Comparison of ENCODE assay signal across 8 mouse cellular contexts in the genomic region with DNA sequence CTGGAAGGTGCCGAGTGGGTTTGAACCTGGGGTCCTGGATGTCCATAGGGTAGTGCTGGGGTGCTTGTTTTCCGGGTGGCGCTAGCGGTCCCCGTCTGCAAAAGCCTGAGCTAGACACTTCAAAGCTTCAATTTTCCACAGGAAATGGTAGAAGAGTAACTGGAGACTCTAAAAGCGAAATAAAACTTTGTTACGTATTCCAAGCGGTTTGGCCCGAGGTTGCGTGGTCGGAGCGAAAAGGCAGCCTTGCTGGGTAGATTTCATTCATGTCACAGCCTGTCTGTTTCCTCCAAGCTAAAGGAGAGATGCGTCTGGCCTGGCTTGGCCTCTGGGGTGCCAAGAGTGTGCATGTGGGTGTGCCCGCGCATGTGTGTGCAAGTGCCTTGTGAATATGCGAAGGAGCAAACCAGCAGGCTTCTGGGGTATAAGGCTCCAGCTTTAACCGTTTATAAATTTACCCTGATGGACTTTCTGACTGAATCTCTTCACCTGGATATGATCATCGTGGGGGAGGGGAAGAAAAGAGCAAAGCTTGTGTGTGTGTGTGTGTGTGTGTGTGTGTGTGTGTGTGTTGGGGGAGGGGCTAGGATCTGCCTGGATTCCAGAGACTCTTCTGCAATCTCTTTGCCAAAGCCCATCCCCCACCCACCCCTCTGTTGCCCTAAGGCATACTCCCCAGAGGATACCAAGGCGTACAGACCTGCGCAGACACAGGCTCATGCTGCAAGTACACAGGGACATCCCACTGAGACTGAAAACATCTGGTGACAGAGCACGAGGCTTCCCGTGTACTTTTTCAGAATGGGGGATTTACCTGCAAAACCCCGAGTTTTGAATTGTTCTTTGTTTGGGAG. TPM values are rescaled to one million over a fixed set of nuclear protein-coding genes. Genes with fewer than 3 reads are reported as not detected.
DNase-seq lines count a peak whose midpoint lies in the region; ATAC-seq lines count a peak whose summit lies in the region.

No protein-coding gene starts in this region.

- H3K27ac ChIP-seq in kidney, embryonic 15.5 days = no peak overlapping the region
- no peak overlapping the region for H3K27ac ChIP-seq in forebrain, embryonic 14.5 days (ENCODE audit: low read depth, low read length)
- H3K27ac ChIP-seq in midbrain, embryonic 16.5 days (ENCODE audit: low read length) = no peak overlapping the region

- H3K4me3 ChIP-seq in kidney, embryonic 15.5 days (replicated peaks) = peak overlapping the region; percentile 68
- peak overlapping the region; percentile 41 for H3K4me3 ChIP-seq in forebrain, embryonic 14.5 days (ENCODE audit: low read depth, low read length)
- H3K4me3 ChIP-seq in midbrain, embryonic 16.5 days (ENCODE audit: low read depth, low read length) = peak overlapping the region; percentile 56

- ATAC-seq in kidney, embryonic 15.5 days (replicated peaks; ENCODE audit: low FRiP score) = no peak
- no peak for ATAC-seq in forebrain, embryonic 14.5 days
- ATAC-seq in midbrain, embryonic 16.5 days = no peak

- peak overlapping the region; percentile 12; the same call in 1 of the 2 replicates for H3K9ac ChIP-seq in kidney, embryonic 15.5 days
- H3K9ac ChIP-seq in forebrain, embryonic 14.5 days (ENCODE audit: low read length) = no peak overlapping the region
- no peak overlapping the region for H3K9ac ChIP-seq in midbrain, embryonic 16.5 days (ENCODE audit: low read depth, low read length)

- no peaks in the 10 kb centered on the region for H3K9me3 ChIP-seq in kidney, embryonic 15.5 days (replicated peaks)
- no peaks in the 10 kb centered on the region for H3K9me3 ChIP-seq in forebrain, embryonic 14.5 days (replicated peaks; ENCODE audit: control insufficient read depth, low read length)
- no peaks in the 10 kb centered on the region for H3K9me3 ChIP-seq in midbrain, embryonic 16.5 days (replicated peaks; ENCODE audit: control insufficient read depth, low read length, poor library complexity, severe bottlenecking)

- no peaks in the 10 kb centered on the region for H3K36me3 ChIP-seq in kidney, embryonic 15.5 days
- H3K36me3 ChIP-seq in forebrain, embryonic 14.5 days (ENCODE audit: control insufficient read depth, insufficient read depth, low read length) = no peaks in the 10 kb centered on the region
- H3K36me3 ChIP-seq in midbrain, embryonic 16.5 days (ENCODE audit: control insufficient read depth, insufficient read depth, low read length) = no peaks in the 10 kb centered on the region

- 34% methylated on average over 23 of the region's 23 CpGs for WGBS in kidney, embryonic 15.5 days
- WGBS in forebrain, embryonic 14.5 days = 52% methylated on average over 23 of the region's 23 CpGs
- WGBS in midbrain, embryonic 16.5 days = 45% methylated on average over 23 of the region's 23 CpGs

- H3K4me1 ChIP-seq in kidney, embryonic 15.5 days = peaks cover 37% of the 10 kb centered on the region
- peaks cover 14% of the 10 kb centered on the region; the same call in 1 of the 2 replicates for H3K4me1 ChIP-seq in forebrain, embryonic 14.5 days (ENCODE audit: control insufficient read depth, insufficient read depth, low read length)
- peaks cover 14% of the 10 kb centered on the region for H3K4me1 ChIP-seq in midbrain, embryonic 16.5 days (ENCODE audit: control insufficient read depth, insufficient read depth, low read length)

- peak overlapping the region; percentile 94 for H3K4me2 ChIP-seq in kidney, embryonic 15.5 days
- peak overlapping the region; percentile 99 for H3K4me2 ChIP-seq in forebrain, embryonic 14.5 days (ENCODE audit: low read length)
- H3K4me2 ChIP-seq in midbrain, embryonic 16.5 days (ENCODE audit: low read length) = peak overlapping the region; percentile 80

- no peak for DNase-seq in kidney, postnatal 10 days
- peak; percentile 20 for DNase-seq in NIH3T3 (ENCODE audit: low read depth)
- peak; percentile 25 for DNase-seq in forebrain, embryonic 14.5 days (ENCODE audit: low spot score)
- DNase-seq in right cerebral cortex, postnatal 25 days = no peak
- DNase-seq in layer of hippocampus, adult 8-10 months (ENCODE audit: low spot score in 2 of 2) = no peak
- DNase-seq in adrenal gland, adult 18-20 months (ENCODE audit: low spot score in 2 of 2) = no peak

- peaks cover 16% of the 10 kb centered on the region for H3K27me3 ChIP-seq in kidney, embryonic 15.5 days
- H3K27me3 ChIP-seq in forebrain, embryonic 14.5 days (replicated peaks; ENCODE audit: control insufficient read depth, insufficient read depth, low read length) = 0 out of 2 replicates have a peak, but pooled peaks cover 7% of the 10 kb centered on the region
- H3K27me3 ChIP-seq in midbrain, embryonic 16.5 days (ENCODE audit: control insufficient read depth, insufficient read depth, low read depth, low read length) = no peaks in the 10 kb centered on the region

RNA-seq across cellular contexts. Expression of a gene that starts 2.9 kb away (rescaled TPM):
- polyA plus RNA-seq in kidney, embryonic 15.5 days (2015; fragmentation: Nextera tagmentation; extraction: Ambion mirVana) = 12.2 and 14.5 TPM in 2 replicates
- polyA plus RNA-seq in forebrain, embryonic 14.5 days (2014; fragmentation: Nextera tagmentation; extraction: Ambion mirVana) = 7.1 and 7.7 TPM in 2 replicates
- 17.2 and 20.3 TPM in 2 replicates for polyA plus RNA-seq in midbrain, embryonic 16.5 days (2015; fragmentation: Nextera tagmentation; extraction: Ambion mirVana)
- total RNA-seq in layer of hippocampus, adult 8-10 months (2022) = 10 to 100 TPM; 20.2 to 30.5 (median 21.7) TPM
- 1 to 10 TPM; 5.3 to 6.0 TPM for total RNA-seq in adrenal gland, adult 18-20 months (2021)

Comparison
In these comparisons a context has a peak if more than half of its experiments do, and no peak if none do; other contexts are left out.
1. DNase-seq: peak in NIH3T3 (single experiment) and forebrain, embryonic 14.5 days (single experiment); none in kidney, postnatal 10 days (single experiment), right cerebral cortex, postnatal 25 days (single experiment), layer of hippocampus, adult 8-10 months (0 of 2) and adrenal gland, adult 18-20 months (0 of 2).
2. Peak in every context shown above with its lines, with median percentiles within 50 percentile points of each other: H3K4me2 ChIP-seq and H3K4me3 ChIP-seq.